Mouse (Mus musculus) C2C12 (cell line): ENCODE measurements around the gene Usp7. TPM values are rescaled to one million over a fixed set of nuclear protein-coding genes. Genes with fewer than 3 reads are reported as not detected.

Source experiments
- H3K27me3 ChIP-seq: one replicate; pipeline ENCODE4 v1.6.1; 2011; ENCODE audit not compliant: control insufficient read depth, insufficient read depth, insufficient read length
- H3K36me3 ChIP-seq: one replicate; pipeline ENCODE4 v1.6.1; 2011; ENCODE audit not compliant: control insufficient read depth, insufficient read depth
- H3K4me3 ChIP-seq: one replicate; pipeline ENCODE4 v1.5.1; 2011; ENCODE audit warnings: mild to moderate bottlenecking, control low read depth; ENCODE audit not compliant: poor library complexity, insufficient read depth, severe bottlenecking
- H3K79me2 ChIP-seq: one replicate; pipeline ENCODE4 v1.6.1; 2011; ENCODE audit not compliant: control insufficient read depth, insufficient read depth
- H3K79me3 ChIP-seq: one replicate; pipeline ENCODE4 v1.6.1; 2011; ENCODE audit warnings: low read depth, control low read depth
- H3ac ChIP-seq: one replicate; pipeline ENCODE3; 2011; ENCODE audit warnings: low read depth; ENCODE audit not compliant: control insufficient read depth, insufficient read length
- CEBPB ChIP-seq: IDR thresholded peaks from one replicate; pipeline ENCODE4 v1.6.1; 2011; ENCODE audit warnings: low read depth, mild to moderate bottlenecking, control low read depth, moderate library complexity
- CTCF ChIP-seq: IDR thresholded peaks from one replicate; pipeline ENCODE4 v1.5.1; 2011; ENCODE audit not compliant: control insufficient read depth, insufficient read depth, insufficient read length
- FOSL1 ChIP-seq: IDR thresholded peaks from one replicate; pipeline ENCODE4 v1.8.0; 2011; ENCODE audit warnings: mild to moderate bottlenecking, low read length; ENCODE audit not compliant: poor library complexity, insufficient read depth, severe bottlenecking
- MAX ChIP-seq: IDR thresholded peaks from one replicate; pipeline ENCODE4 v1.6.1; 2011; ENCODE audit warnings: mild to moderate bottlenecking, control low read depth
- MYOD1 ChIP-seq: IDR thresholded peaks from one replicate; pipeline ENCODE4 v1.6.1; 2011; ENCODE audit warnings: low read depth; ENCODE audit not compliant: control insufficient read depth, insufficient read length
- MYOG ChIP-seq: IDR thresholded peaks from one replicate; pipeline ENCODE4 v1.6.1; 2011; ENCODE audit not compliant: control insufficient read depth, insufficient read length; ENCODE audit errors: extremely low read depth
- USF1 ChIP-seq: IDR thresholded peaks from one replicate; pipeline ENCODE4 v1.6.1; 2011; ENCODE audit warnings: low read depth, mild to moderate bottlenecking, control low read depth, moderate library complexity
- polyA plus RNA-seq: library from polyadenylated mRNA; unstranded; fragments of >200 nt; fragmentation: generic; extraction: Trizol; gene quantifications from one replicate; pipeline ENCODE4 v1.2.1, GENCODE M21; 2012; ENCODE audit warnings: missing spikeins

The Usp7 gene
- polyA plus RNA-seq, 1 experiment: 28.2 TPM

DNA sequence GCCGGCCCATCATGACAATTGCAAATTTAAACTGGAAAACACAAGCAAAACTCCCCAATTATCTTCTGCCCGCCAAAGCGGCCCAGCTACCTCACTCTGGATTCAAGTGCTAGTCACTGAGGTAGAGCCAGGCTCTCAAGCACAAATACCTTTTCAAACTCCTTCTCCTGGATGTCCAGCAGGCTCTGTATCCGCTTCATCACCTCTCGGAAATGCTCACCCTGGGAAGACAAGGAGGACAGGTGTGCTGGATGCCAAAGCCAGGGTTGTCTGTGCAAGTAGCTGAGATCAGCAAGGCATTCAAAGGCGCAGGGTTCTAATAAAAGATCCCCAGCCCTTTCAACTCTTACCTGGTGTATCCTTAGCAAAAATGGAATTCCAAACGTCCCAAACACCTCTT is 100.9 kb downstream of the Usp7 start:
- H3ac ChIP-seq: no peak overlapping the region
- H3K4me3 ChIP-seq: no peak overlapping the region
- no peaks in the 10 kb centered on the region for H3K27me3 ChIP-seq
- H3K79me2 ChIP-seq: no peaks in the 10 kb centered on the region
- peaks cover 76% of the 10 kb centered on the region for H3K36me3 ChIP-seq
- TF ChIP-seq USF1 (no peak), CEBPB (no peak), CTCF (no peak), MAX (no peak), MYOD1 (no peak), MYOG (no peak), FOSL1 (no peak)
- no peaks in the 10 kb centered on the region for H3K79me3 ChIP-seq

DNA sequence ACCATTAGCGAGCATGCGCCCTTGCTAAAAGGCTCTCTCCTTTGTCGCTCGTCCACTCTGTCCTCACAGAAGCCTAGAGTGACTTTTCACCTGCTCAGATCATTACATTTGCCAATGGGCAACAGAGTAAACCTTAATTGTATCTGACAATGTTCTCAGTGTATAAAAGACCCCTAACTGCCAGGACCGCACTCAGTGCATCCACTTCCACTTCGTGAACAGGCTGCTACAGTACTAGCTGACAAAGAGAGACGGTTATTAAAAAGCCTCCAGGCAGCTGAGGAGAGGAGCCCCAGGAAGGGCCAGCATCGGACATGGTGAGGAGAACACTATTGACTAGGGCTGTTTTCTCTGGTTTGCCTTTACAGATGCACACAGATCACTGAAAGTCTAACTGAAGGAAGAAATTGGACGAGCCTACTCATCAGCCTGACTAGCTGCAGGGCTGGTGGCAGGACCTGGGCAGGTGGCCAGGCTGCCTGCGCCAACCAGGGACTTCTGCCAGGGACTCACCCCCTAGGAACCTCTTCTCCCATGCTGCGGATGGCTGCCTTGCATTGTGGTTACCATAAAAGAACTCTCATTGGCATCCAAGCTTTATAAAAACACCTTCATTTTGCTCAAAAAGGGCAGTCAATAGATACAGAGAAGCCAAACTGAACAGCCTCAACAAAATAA is 102.0 kb downstream of the Usp7 start:
- no peaks in the 10 kb centered on the region for H3K79me2 ChIP-seq
- H3K27me3 ChIP-seq: no peaks in the 10 kb centered on the region
- no peak overlapping the region for H3K4me3 ChIP-seq
- peaks cover 69% of the 10 kb centered on the region for H3K36me3 ChIP-seq
- TF ChIP-seq MYOD1 (no peak), CTCF (no peak), FOSL1 (no peak), USF1 (no peak), MYOG (no peak), CEBPB (no peak), MAX (no peak)
- H3K79me3 ChIP-seq: no peaks in the 10 kb centered on the region
- no peak overlapping the region for H3ac ChIP-seq

DNA sequence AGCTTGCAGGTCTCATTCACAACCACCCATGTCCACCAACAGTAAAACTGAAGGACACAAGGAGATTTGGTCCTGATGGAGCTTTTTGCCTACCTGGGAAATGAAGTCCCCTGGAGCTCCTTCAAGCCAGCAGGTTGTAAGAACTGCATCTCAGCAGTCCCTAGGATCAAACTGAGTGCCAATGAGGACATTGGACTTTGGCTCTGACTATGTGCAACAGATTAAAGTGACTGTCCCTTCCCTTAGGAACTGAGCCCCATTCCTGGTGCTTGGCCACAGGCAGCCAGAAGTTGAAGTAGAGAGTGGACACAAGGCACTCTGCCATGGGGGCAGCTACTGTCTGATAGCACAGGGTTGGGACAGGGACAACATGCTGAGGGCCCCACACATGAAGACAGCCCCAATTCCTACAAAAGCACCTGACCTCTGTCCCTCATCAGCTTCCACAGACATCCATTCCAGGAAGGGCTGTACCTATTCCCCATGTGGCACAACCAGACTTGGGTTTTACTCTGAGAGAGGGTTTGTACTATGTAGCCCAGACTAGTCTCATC is 104.5 kb downstream of the Usp7 start:
- Histone ChIP-seq H3K79me2 (no peaks in the 10 kb centered on the region), H3K27me3 (no peaks in the 10 kb centered on the region), H3ac (no peak overlapping the region), H3K4me3 (no peak overlapping the region), H3K36me3 (peaks cover 44% of the 10 kb centered on the region), H3K79me3 (no peaks in the 10 kb centered on the region)
- TF ChIP-seq MYOG: no peak
- no peak for TF ChIP-seq CEBPB
- TF ChIP-seq FOSL1: no peak
- no peak for TF ChIP-seq MYOD1
- no peak for TF ChIP-seq CTCF
- no peak for TF ChIP-seq MAX
- no peak for TF ChIP-seq USF1

DNA sequence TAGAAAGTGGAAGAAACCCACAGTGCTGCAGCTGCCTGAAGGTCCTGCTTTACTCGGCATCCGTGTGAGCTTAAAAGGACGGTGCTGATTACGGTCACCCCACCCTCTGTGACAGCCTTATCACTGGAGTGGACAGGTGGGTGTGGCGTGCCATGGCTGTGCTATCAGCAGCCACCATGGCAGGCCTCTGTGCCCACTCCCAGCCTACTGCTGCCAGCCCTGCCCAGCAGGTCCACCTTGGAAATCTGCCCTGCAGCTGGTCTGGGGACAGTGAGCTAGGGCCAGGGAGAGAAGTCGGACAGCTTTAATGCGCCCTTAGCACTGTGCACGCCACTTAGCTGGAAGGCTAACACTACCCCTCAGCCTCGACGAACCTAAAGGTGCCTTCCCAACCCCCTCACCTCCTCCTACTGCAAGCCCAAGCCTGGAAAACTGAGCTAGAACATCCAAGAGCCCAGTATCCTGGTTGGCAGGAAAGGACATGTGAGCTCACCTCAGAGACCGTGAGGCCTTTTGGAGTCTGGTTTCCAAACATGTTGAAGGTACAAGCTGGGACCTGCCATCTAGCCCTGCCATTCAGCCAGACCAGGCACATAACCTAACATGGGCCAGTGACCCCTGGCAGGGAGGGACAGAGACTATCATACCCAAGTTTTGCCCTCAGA is 105.1 kb downstream of the Usp7 start:
- no peak overlapping the region for H3K4me3 ChIP-seq
- peaks cover 38% of the 10 kb centered on the region for H3K36me3 ChIP-seq
- no peaks in the 10 kb centered on the region for H3K27me3 ChIP-seq
- no peak for TF ChIP-seq MYOG
- H3ac ChIP-seq: no peak overlapping the region
- H3K79me3 ChIP-seq: no peaks in the 10 kb centered on the region
- no peaks in the 10 kb centered on the region for H3K79me2 ChIP-seq

DNA sequence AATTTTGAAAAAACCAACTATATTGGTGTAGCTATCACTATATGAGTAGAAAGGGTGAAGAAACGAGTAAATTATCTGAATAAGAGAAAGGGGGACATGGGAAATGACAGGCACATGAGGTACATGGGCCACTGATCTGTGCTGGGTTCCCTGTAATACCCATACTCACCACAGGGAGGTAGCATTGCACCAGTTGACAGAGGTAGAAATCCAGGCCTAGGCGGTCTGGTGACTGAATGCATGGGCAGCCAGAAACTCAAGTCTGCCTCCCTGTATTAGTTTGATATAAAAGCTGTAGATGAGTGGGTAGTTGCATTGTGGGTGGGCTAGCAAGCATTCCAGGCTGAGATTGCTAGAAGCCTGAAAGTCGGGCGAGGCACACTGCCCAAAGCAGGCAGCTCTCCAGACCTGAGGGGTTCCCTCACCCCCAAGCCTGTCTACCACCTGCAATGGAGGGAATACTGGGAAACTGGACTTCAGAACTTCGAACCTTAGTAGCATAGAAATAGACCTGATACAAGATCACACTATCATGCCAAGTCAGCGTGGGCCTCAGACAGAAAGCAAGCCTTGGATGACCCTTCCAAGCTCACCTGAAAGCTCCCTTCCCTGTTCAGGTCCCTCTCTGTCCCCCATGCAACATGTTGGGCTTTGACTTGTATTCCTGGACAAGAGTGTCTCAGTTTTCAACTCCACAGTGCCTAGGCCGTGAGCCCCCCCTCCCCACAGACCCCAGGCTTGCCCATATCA is 105.8 kb downstream of the Usp7 start:
- no peak overlapping the region for H3ac ChIP-seq
- peaks cover 31% of the 10 kb centered on the region for H3K36me3 ChIP-seq
- H3K27me3 ChIP-seq: no peaks in the 10 kb centered on the region
- TF ChIP-seq MYOD1 (no peak), CTCF (peak; percentile 71)
- no peaks in the 10 kb centered on the region for H3K79me2 ChIP-seq
- H3K4me3 ChIP-seq: no peak overlapping the region
- no peaks in the 10 kb centered on the region for H3K79me3 ChIP-seq

DNA sequence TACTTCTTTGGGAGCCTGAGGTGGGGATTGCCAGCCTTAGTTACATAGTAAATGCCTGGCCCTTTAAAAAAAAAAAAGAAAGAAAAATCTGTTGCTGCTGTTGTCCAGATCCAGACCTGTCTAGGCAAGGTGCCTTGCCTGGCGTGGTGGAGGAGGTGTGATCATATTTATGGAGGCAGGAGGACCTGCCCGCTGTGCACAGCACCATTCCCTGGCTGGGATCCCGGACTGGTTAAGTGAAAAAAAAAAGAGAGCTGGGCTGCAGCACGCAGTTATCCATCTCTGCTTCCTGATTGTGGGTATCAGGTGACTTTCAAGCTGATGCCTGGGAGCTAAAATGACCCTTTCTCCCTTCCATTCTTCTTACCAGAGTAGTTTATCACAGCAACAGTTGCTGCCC is 107.0 kb downstream of the Usp7 start:
- Histone ChIP-seq H3K79me3 (no peaks in the 10 kb centered on the region), H3K27me3 (no peaks in the 10 kb centered on the region), H3ac (no peak overlapping the region), H3K4me3 (no peak overlapping the region), H3K79me2 (no peaks in the 10 kb centered on the region), H3K36me3 (peaks cover 21% of the 10 kb centered on the region)
- TF ChIP-seq MAX: no peak
- no peak for TF ChIP-seq MYOD1
- TF ChIP-seq USF1: no peak
- no peak for TF ChIP-seq CTCF
- no peak for TF ChIP-seq MYOG
- TF ChIP-seq CEBPB: no peak
- TF ChIP-seq FOSL1: no peak
